Mouse (Mus musculus) intestine, embryonic 16.5 days (tissue): ENCODE results near the gene Csf3r. TPM values are rescaled to one million over a fixed set of nuclear protein-coding genes. Genes with fewer than 3 reads are reported as not detected.
"Not testable (repeated sequence)": the region's sequence is repeated elsewhere in the genome, so short reads cannot be mapped to it uniquely, and the experiment has no call there.

Experiments used
- ATAC-seq: fragments of 200-750 bp; cut with Nextera tagmentation; 2 replicates; pipeline ENCODE4 v1.8.0; 2017; ENCODE audit warnings: moderate TSS enrichment, moderate library complexity
- H3K27ac ChIP-seq: fragments of 300-500 bp; sonication (generic); 2 replicates; pipeline ENCODE4 v1.5.1; 2014; ENCODE audit warnings: mild to moderate bottlenecking, low read length
- H3K27me3 ChIP-seq: fragments of 300-500 bp; sonication (generic); replicated peaks from 2 replicates; pipeline ENCODE4 v1.6.1; 2014; ENCODE audit warnings: low read length, control low read depth, mixed read lengths; ENCODE audit not compliant: control insufficient read depth, insufficient read depth
- H3K36me3 ChIP-seq: fragments of 300-500 bp; sonication (generic); 2 replicates; pipeline ENCODE4 v1.6.1; 2014; ENCODE audit warnings: low read length, control low read depth; ENCODE audit not compliant: control insufficient read depth, insufficient read depth
- H3K4me1 ChIP-seq: fragments of 300-500 bp; sonication (generic); 2 replicates; pipeline ENCODE4 v1.6.1; 2014; ENCODE audit warnings: low read length, control low read depth, mixed read lengths; ENCODE audit not compliant: control insufficient read depth, insufficient read depth
- H3K4me2 ChIP-seq: fragments of 300-500 bp; sonication (generic); 2 replicates; pipeline ENCODE4 v1.6.1; 2014; ENCODE audit warnings: low read depth, low read length, control low read depth
- H3K4me3 ChIP-seq: fragments of 300-500 bp; sonication (generic); 2 replicates; pipeline ENCODE4 v1.5.1; 2014; ENCODE audit warnings: mild to moderate bottlenecking, low read length
- H3K9ac ChIP-seq: fragments of 300-500 bp; sonication (generic); 2 replicates; pipeline ENCODE4 v1.6.1; 2014; ENCODE audit warnings: low read depth, low read length
- H3K9me3 ChIP-seq: fragments of 300-500 bp; sonication (generic); 2 replicates; pipeline ENCODE4 v1.6.1; 2016; ENCODE audit warnings: low read length, control low read depth; ENCODE audit not compliant: control insufficient read depth
- WGBS: fragments of 180-500 bp; shearing (Covaris S2); extraction: QIAGEN DNeasy Blood & Tissue Kit; methylation state at CpG from one replicate; pipeline ENCODE4 v1.1.7; 2014; 5-methylcytosine and 5-hydroxymethylcytosine counted together
- polyA plus RNA-seq: library from polyadenylated mRNA; unstranded; fragments of >200 nt; fragmentation: Nextera tagmentation; extraction: Ambion mirVana; gene quantifications from 2 replicates; pipeline ENCODE4 v1.2.1, GENCODE M21; 2015

The Csf3r gene
- polyA plus RNA-seq: 0.56 and 0.83 TPM in 2 replicates

DNA sequence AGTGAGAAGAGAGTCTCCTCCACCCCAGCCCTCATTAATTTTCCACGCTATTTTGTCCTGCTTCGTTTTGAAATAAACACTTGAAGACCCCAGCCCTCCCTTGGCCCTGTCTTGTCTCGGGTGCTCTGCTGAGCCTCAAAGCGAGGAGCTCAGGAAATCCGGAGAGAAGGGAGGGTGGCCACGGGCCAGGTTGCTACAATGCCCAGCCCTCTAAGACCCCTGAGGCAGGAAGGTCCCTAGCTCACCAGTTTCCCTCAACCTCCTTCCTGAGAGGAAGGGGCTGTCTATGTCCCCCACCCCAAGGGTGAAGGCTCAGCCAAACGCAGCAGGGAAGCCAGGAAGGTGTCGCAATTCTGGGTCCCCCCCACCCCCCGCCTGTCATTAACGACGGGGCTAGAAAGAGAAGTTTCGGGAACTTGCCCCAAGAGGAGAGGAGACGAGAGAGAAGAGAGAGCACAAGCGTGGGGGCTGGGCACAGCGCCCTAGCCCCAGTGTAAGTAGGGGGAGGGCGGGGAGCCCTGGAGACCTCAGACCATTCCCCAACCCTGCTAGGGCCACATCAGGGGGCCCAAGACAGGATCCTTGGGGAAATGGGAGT, at the start of gene Csf3r:
Csf3r (plus strand) TSS at position 248 of the 598 bp plus-strand sequence.
- Histone ChIP-seq H3K4me3 (no peak within 1 kb of the TSS), H3K4me1 (no peaks in the 10 kb centered on the region), H3K4me2 (no peak within 1 kb of the TSS)

DNA sequence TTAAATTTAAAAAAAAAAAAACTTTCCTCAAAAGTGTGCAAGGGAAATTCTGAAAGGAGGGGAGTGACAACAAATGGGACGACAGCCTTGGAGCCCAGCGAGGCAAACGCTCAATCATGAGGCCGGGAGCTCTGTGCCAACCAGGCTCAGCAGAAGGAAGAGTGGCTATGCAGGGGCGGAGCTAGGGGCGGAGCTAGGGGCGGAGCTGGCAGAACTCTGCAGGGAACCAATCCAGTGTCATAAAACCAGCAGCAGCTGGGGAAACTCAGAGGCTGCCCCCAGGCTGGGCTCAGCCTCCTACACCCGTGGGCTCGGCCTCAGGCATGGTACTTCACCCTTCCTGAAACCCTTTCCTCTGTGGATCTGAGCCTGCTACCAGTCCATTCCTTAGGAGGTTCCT, 46.6 kb upstream of the Csf3r start:
- WGBS: 62% methylated on average over 9 of the region's 9 CpGs
- no peak for ATAC-seq
- Histone ChIP-seq H3K4me3 (no peak overlapping the region), H3K36me3 (no peaks in the 10 kb centered on the region), H3K4me2 (no peak overlapping the region), H3K4me1 (no peaks in the 10 kb centered on the region), H3K27me3 (no peaks in the 10 kb centered on the region), H3K9ac (no peak overlapping the region), H3K27ac (no peak overlapping the region), H3K9me3 (no peaks in the 10 kb centered on the region)

More for the DNA sequence above, at the start of gene Csf3r:
- Histone ChIP-seq H3K36me3 (no peaks in the 10 kb centered on the region), H3K9me3 (no peaks in the 10 kb centered on the region), H3K27ac (no peak within 1 kb of the TSS), H3K27me3 (no peaks in the 10 kb centered on the region), H3K9ac (no peak within 1 kb of the TSS)
- 32% methylated on average over 16 of the region's 16 CpGs for WGBS
- ATAC-seq: no peak

DNA sequence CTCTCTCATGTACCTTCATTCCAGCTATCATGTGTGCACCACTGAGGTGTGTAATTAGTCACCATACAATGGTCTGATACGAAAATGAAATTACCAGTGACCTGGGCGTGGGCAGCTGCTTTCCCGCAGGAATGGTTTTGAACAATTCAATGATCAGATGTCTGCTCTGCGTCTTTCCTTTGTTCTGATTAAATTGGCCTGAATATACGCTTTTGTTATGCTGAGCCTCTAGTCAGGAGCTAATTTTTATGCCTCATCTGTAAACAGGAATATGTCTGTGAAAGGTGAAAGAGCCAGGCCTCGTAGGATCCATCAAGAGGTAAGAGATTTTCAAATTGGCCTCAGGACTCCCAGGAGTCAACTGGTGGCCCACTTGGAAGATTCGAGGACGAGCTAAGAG, 41.1 kb upstream of the Csf3r start:
- Histone ChIP-seq H3K4me2 (no peak overlapping the region), H3K9ac (no peak overlapping the region), H3K27me3 (no peaks in the 10 kb centered on the region), H3K9me3 (no peaks in the 10 kb centered on the region), H3K27ac (no peak overlapping the region), H3K4me1 (no peaks in the 10 kb centered on the region), H3K36me3 (no peaks in the 10 kb centered on the region), H3K4me3 (no peak overlapping the region)
- ATAC-seq: no peak
- WGBS: 79% methylated on average over 8 of the region's 8 CpGs

DNA sequence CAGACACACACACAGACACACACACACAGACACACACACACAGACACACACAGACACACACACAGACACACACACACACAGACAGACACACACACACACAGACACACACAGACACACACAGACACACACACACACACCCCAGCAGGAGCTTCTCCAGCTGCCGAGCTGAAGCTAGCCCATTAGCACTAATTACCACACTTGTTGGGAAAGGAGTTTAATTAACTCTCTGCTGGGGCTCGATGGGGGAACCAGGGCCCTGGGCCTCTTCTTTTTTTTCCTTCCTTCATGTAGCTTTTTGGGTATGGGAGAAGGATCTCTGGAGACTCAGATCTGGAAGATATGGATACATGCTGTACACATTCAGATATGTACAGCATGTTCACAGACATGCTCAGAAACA, 38.6 kb upstream of the Csf3r start:
- 44% methylated on average over 2 of the region's 2 CpGs for WGBS
- not testable (repeated sequence) for H3K9me3 ChIP-seq

DNA sequence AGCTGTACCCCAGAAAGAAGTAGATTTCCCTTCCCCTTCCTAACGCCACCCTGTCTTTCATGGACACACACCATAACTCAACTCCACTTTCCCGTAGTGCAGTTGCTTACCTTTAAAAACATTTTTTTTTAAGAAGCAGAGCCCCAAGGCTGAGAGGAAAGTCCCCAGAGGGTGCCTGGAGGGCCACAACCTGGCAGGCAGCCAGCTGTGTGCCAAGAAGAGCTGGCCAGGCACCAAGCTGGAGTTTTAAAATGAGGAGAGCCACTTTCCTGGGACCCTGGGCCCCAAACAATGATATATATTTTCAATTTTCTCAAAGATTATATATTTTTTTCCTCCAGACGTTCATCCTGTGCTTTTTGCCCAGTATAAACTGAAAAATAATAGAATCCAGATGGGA, 37.3 kb upstream of the Csf3r start:
- H3K27me3 ChIP-seq: no peaks in the 10 kb centered on the region
- H3K9ac ChIP-seq: no peak overlapping the region
- no peak overlapping the region for H3K4me2 ChIP-seq
- WGBS: 60% methylated on average over 3 of the region's 3 CpGs
- H3K36me3 ChIP-seq: no peaks in the 10 kb centered on the region
- no peak overlapping the region for H3K4me3 ChIP-seq
- no peaks in the 10 kb centered on the region for H3K4me1 ChIP-seq
- no peaks in the 10 kb centered on the region for H3K9me3 ChIP-seq
- no peak for ATAC-seq
- H3K27ac ChIP-seq: no peak overlapping the region

More for the DNA sequence above, 38.6 kb upstream of the Csf3r start:
- H3K27ac ChIP-seq, H3K36me3 ChIP-seq, H3K4me3 ChIP-seq, H3K9ac ChIP-seq, H3K4me2 ChIP-seq, ATAC-seq, H3K27me3 ChIP-seq, H3K4me1 ChIP-seq: not testable (repeated sequence)

DNA sequence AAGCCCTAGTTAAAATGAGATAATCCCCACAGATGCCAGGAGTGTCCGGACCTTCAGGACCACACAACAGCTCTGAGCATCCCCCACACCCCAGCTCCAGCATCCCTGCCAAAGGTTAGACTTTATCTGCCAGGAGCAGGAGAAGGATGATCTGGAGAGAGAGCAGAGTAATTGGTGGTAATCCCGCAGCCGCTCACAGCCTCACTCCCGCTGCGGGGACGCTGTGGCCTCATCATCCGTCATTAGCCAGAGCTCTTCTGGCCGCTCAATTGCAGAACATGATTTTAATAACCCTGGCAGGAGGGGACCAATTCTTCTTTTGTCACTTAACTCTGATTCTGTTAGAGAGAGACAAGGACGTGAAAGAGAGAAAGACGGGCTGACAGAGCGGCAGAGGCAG, 35.3 kb upstream of the Csf3r start:
- 58% methylated on average over 11 of the region's 11 CpGs for WGBS
- no peak for ATAC-seq
- H3K27me3 ChIP-seq: no peaks in the 10 kb centered on the region
- no peak overlapping the region for H3K4me2 ChIP-seq
- H3K9ac ChIP-seq: no peak overlapping the region
- no peak overlapping the region for H3K4me3 ChIP-seq
- H3K36me3 ChIP-seq: no peaks in the 10 kb centered on the region
- H3K4me1 ChIP-seq: no peaks in the 10 kb centered on the region
- H3K9me3 ChIP-seq: no peaks in the 10 kb centered on the region
- H3K27ac ChIP-seq: no peak overlapping the region

DNA sequence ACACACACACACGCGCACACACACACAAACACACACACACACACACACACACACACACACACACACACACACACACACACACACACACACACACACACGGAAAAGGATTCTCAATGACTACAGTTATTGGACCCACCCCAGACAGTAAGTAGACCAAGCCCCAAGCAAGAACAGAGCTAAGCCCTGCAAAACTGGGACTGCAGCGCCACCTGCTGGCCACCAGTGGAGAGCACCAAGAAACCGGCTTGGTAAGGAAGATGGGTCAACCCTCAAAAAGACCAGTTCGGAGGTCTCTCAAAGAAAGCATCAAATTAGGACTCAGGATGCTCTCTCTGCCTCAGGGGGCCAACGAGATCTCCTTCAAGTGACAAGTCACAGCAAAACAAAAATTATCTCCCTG, 34.2 kb upstream of the Csf3r start:
- no peaks in the 10 kb centered on the region for H3K27me3 ChIP-seq
- H3K9ac ChIP-seq: no peak overlapping the region
- no peaks in the 10 kb centered on the region for H3K36me3 ChIP-seq
- 17% methylated on average over 7 of the region's 7 CpGs for WGBS
- no peak overlapping the region for H3K27ac ChIP-seq
- no peak overlapping the region for H3K4me3 ChIP-seq
- no peaks in the 10 kb centered on the region for H3K4me1 ChIP-seq
- ATAC-seq: no peak
- no peaks in the 10 kb centered on the region for H3K9me3 ChIP-seq
- H3K4me2 ChIP-seq: no peak overlapping the region

DNA sequence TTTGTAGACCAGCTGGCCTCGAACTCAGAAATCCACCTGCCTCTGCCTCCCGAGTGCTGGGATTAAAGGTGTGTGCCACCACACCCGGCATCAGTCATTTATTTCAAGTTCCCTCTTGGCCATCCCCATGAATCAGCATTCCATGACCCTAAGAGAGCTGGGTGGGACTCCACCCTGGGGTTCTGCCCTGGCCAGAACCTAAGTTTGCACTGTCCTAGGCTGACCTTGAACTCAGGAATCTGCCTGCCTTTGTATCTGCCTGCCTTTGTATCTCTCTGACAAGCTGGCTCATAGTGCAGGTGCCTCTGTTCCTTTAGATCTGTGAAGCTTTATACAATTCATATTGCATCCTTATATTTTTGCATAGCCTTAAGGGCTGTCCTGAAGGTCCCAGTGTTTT, 32.1 kb upstream of the Csf3r start:
- H3K27me3 ChIP-seq: no peaks in the 10 kb centered on the region
- H3K27ac ChIP-seq: no peak overlapping the region
- no peaks in the 10 kb centered on the region for H3K9me3 ChIP-seq
- no peak overlapping the region for H3K4me2 ChIP-seq
- H3K4me1 ChIP-seq: no peaks in the 10 kb centered on the region
- 70% methylated on average over 3 of the region's 3 CpGs for WGBS
- H3K4me3 ChIP-seq: no peak overlapping the region
- no peak overlapping the region for H3K9ac ChIP-seq
- no peaks in the 10 kb centered on the region for H3K36me3 ChIP-seq
- no peak for ATAC-seq

DNA sequence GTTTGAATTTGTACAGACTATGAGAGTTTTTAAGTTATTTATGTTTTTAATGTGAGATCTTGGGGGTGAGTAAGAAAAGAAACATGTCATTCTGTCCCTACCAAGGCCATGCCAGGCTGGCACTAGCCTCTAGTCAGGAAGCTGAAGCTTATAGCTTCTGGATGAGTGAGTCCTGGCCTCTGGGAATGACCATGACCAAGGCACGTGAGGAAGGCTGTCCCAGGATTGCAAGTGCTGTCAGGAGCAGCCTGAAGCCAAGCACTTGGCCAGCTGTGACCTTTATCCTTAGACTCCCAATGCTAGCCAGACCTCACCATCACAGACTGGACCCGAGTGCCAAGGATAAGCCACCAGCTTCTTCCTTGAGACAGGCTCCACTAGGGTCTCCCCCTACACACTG, 31.4 kb upstream of the Csf3r start:
- Histone ChIP-seq H3K27me3 (no peaks in the 10 kb centered on the region), H3K4me3 (no peak overlapping the region), H3K9ac (no peak overlapping the region), H3K36me3 (no peaks in the 10 kb centered on the region), H3K27ac (no peak overlapping the region), H3K4me1 (no peaks in the 10 kb centered on the region), H3K4me2 (no peak overlapping the region), H3K9me3 (0 out of 2 replicates have a peak, but pooled peaks cover 3% of the 10 kb centered on the region)
- no peak for ATAC-seq
- WGBS: 44% methylated on average over 2 of the region's 2 CpGs

DNA sequence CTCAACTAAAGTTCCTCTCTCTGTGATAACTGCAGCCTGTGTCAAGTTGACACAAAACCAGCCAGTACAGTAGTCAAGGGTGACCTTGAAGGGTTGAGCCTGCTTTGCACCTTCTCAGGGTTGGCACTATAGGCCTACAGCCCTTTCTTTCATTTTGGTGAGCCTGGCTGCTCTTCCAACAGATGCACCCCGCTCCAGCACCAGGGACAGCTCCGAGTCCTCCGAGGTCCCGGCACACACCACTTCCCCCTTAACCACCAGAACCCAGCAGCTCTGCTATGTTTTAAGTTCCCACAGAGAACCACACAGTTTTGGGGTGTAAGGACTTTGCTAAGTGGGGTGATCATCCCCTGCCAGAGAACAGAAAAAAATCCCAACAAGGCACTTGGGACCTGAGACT, 27.8 kb upstream of the Csf3r start:
- no peaks in the 10 kb centered on the region for H3K4me1 ChIP-seq
- no peak for ATAC-seq
- WGBS: 5% methylated on average over 4 of the region's 4 CpGs
- no peaks in the 10 kb centered on the region for H3K27me3 ChIP-seq
- no peaks in the 10 kb centered on the region for H3K36me3 ChIP-seq
- no peak overlapping the region for H3K27ac ChIP-seq
- H3K9me3 ChIP-seq: 0 out of 2 replicates have a peak, but pooled peaks cover 4% of the 10 kb centered on the region
- H3K9ac ChIP-seq: no peak overlapping the region
- H3K4me2 ChIP-seq: no peak overlapping the region
- H3K4me3 ChIP-seq: no peak overlapping the region
